Mouse (Mus musculus) lung, embryonic 14.5 days (tissue): ENCODE results near the gene Zswim3. TPM values are rescaled to one million over a fixed set of nuclear protein-coding genes. Genes with fewer than 3 reads are reported as not detected.
A peak's percentile ranks its signal among the peaks of the same experiment; 100 is the strongest.

Experiments used
- ATAC-seq: fragments of 200-750 bp; cut with Nextera tagmentation; 2 replicates; pipeline ENCODE4 v1.8.0; 2017; ENCODE audit warnings: mild to moderate bottlenecking, moderate TSS enrichment, moderate library complexity; ENCODE audit not compliant: insufficient read depth
- DNase-seq: peaks from one replicate; pipeline ENCODE4 v3.0.0-alpha.2; 2015
- H3K27ac ChIP-seq: fragments of 300-500 bp; sonication (generic); 2 replicates; pipeline ENCODE4 v1.5.1; 2014; ENCODE audit warnings: low read depth, mild to moderate bottlenecking, moderate library complexity
- H3K27me3 ChIP-seq: fragments of 300-500 bp; sonication (generic); 2 replicates; pipeline ENCODE4 v1.6.1; 2014; ENCODE audit warnings: low read length, control low read depth; ENCODE audit not compliant: insufficient read depth
- H3K36me3 ChIP-seq: fragments of 300-500 bp; sonication (generic); 2 replicates; pipeline ENCODE4 v1.6.1; 2014; ENCODE audit warnings: control low read depth; ENCODE audit not compliant: insufficient read depth
- H3K4me1 ChIP-seq: fragments of 300-500 bp; sonication (generic); 2 replicates; pipeline ENCODE4 v1.6.1; 2014; ENCODE audit warnings: antibody characterized with exemption, control low read depth; ENCODE audit not compliant: insufficient read depth
- H3K4me2 ChIP-seq: fragments of 300-500 bp; sonication (generic); 2 replicates; pipeline ENCODE4 v1.6.1; 2014; ENCODE audit warnings: mild to moderate bottlenecking
- H3K4me3 ChIP-seq: fragments of 300-500 bp; sonication (generic); 2 replicates; pipeline ENCODE4 v1.5.1; 2014; ENCODE audit warnings: low read depth, low read length
- H3K9ac ChIP-seq: fragments of 300-500 bp; sonication (generic); 2 replicates; pipeline ENCODE4 v1.6.1; 2014
- H3K9me3 ChIP-seq: fragments of 300-500 bp; sonication (generic); 2 replicates; pipeline ENCODE4 v1.6.1; 2016; ENCODE audit warnings: low read depth, low read length, control low read depth
- CTCF ChIP-seq: IDR thresholded peaks from 2 replicates; pipeline ENCODE4 v1.5.1; 2016; ENCODE audit warnings: antibody characterized with exemption, low read depth
- WGBS: fragments of 180-500 bp; shearing (Covaris S2); extraction: QIAGEN DNeasy Blood & Tissue Kit; methylation state at CpG from one replicate; pipeline ENCODE4 v1.1.7; 2014; 5-methylcytosine and 5-hydroxymethylcytosine counted together
- polyA plus RNA-seq: library from polyadenylated mRNA; unstranded; fragments of >200 nt; fragmentation: Nextera tagmentation; extraction: Ambion mirVana; gene quantifications from 2 replicates; pipeline ENCODE4 v1.2.1, GENCODE M21; 2014

Gene Zswim3
- polyA plus RNA-seq, 1 experiment from 2014 or later = 7.0 TPM

DNA sequence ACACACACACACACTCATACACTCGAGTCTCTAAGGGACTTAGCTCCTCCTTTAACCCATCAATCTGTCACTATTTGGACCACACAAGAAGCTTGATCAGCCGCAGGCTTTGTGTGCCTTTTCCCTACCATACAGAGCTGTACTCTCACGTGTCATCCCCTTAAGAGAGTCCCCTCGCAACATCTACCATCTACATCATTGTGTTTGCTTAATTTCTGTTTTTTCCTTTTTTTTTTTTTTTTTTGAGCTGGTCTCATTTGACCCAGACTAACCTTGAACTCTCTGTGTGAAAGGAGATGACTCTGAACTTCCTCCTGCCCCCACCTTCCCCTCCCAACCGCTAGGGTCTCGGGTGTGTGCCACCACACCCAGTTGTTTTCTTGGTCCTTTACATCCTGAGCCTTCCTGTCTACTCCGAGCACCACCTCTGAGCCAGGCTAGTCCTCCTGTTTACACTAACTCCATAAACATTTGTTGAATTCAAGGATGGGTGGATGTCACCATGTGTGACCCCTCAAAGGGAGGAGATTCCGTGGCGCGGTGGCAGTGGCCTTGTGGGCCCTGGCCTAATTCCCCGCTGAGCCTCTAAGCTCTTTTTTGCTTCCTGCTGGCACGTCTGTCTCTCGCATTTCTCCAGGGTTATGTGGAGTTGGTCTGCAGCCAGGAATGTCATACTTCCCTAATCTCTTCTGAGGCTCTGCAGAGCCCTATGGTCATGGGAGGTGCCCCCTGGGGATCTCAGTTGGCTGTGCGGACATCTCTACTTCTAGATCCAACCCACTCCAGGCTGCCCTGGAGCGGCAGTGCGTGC, 62.0 kb downstream of the Zswim3 start:
- H3K27ac ChIP-seq = peak overlapping the region; percentile 86
- peak; percentile 34 for TF ChIP-seq CTCF
- ATAC-seq (peak; percentile 61), DNase-seq (peak; percentile 89)
- H3K4me2 ChIP-seq = no peak overlapping the region
- peaks cover 13% of the 10 kb centered on the region for H3K4me1 ChIP-seq
- 27% methylated on average over 16 of the region's 16 CpGs for WGBS
- H3K36me3 ChIP-seq = no peaks in the 10 kb centered on the region
- peaks cover 5% of the 10 kb centered on the region; the same call in 1 of the 2 replicates for H3K9me3 ChIP-seq
- H3K27me3 ChIP-seq = no peaks in the 10 kb centered on the region
- no peak overlapping the region for H3K4me3 ChIP-seq
- no peak overlapping the region for H3K9ac ChIP-seq

- H3K27ac ChIP-seq = peak overlapping the region; percentile 86
Measured at GRCm38 (mm10) chr2:164867566-164867965, 62.7 kb downstream of the Zswim3 start.

DNA sequence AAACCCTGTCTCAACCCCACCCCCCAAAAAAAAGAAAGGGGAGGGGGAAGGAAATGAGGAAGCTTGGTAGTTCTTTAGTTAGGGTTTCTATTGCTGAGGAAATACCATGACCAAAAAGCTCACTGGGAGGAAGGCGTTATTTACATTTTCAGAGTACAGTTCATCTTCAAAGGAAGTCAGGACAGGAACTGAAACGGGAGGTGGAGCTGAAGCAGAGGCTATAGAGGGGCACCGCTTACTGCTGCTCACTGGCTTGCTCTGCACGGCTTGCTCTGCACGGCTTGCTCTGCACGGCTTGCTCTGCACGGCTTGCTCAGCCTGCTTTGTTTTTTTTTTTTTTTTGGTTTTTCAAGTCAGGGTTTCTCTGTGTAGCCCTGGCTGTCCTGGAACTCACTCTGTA, 63.6 kb downstream of the Zswim3 start:
- Histone ChIP-seq H3K4me1 (peaks cover 5% of the 10 kb centered on the region; the same call in 1 of the 2 replicates), H3K36me3 (no peaks in the 10 kb centered on the region), H3K4me3 (no peak overlapping the region), H3K9me3 (peaks cover 5% of the 10 kb centered on the region; the same call in 1 of the 2 replicates), H3K4me2 (no peak overlapping the region), H3K27me3 (no peaks in the 10 kb centered on the region), H3K27ac (no peak overlapping the region), H3K9ac (no peak overlapping the region)
- DNase-seq (peak; percentile 56), ATAC-seq (no peak)
- TF ChIP-seq CTCF = no peak
- WGBS = 39% methylated on average over 7 of the region's 7 CpGs

More at GRCm38 (mm10) chr2:164867566-164867965, 62.7 kb downstream of the Zswim3 start:
- WGBS = 92% methylated on average over 7 of the region's 7 CpGs
- H3K9ac ChIP-seq = no peak overlapping the region
- no peaks in the 10 kb centered on the region for H3K36me3 ChIP-seq
- H3K4me1 ChIP-seq = peaks cover 9% of the 10 kb centered on the region; the same call in 1 of the 2 replicates
- no peak overlapping the region for H3K4me3 ChIP-seq
- no peak overlapping the region for H3K4me2 ChIP-seq
- no peaks in the 10 kb centered on the region for H3K27me3 ChIP-seq
- no peak for DNase-seq
- no peak for ATAC-seq
- peak; percentile 59 for TF ChIP-seq CTCF
- peaks cover 5% of the 10 kb centered on the region; the same call in 1 of the 2 replicates for H3K9me3 ChIP-seq

Other genes starting within 250 kb of the Zswim3 start
- 280 and 282 TPM in 2 replicates for gene Wfdc2, start 242.7 kb upstream of the Zswim3 start, polyA plus RNA-seq
- not detected in 2 replicates for gene Spint3, start 231.6 kb upstream of the Zswim3 start, polyA plus RNA-seq
- gene Wfdc6a, start 219.7 kb upstream of the Zswim3 start, polyA plus RNA-seq = 0.65 and 0.95 TPM in 2 replicates
- gene Eppin, start 211.5 kb upstream of the Zswim3 start, polyA plus RNA-seq = not detected in 2 replicates
- gene Wfdc6b, start 191.6 kb upstream of the Zswim3 start, polyA plus RNA-seq = not detected in 2 replicates
- gene Wfdc8, start 191.5 kb upstream of the Zswim3 start, polyA plus RNA-seq = not detected in 2 replicates
- gene Wfdc16, start 166.3 kb upstream of the Zswim3 start, polyA plus RNA-seq = not detected in 2 replicates
- not detected in 2 replicates for gene Wfdc10, start 149.1 kb upstream of the Zswim3 start, polyA plus RNA-seq
- gene Wfdc9, start 148.5 kb upstream of the Zswim3 start, polyA plus RNA-seq = not detected in 2 replicates
- gene Wfdc11, start 131.0 kb upstream of the Zswim3 start, polyA plus RNA-seq = not detected in 2 replicates
- gene Wfdc13, start 120.0 kb upstream of the Zswim3 start, polyA plus RNA-seq = not detected in 2 replicates
- not detected in 2 replicates for gene Spint4, start 106.6 kb upstream of the Zswim3 start, polyA plus RNA-seq
- not detected in 2 replicates for gene Spint5, start 89.8 kb upstream of the Zswim3 start, polyA plus RNA-seq
- gene Wfdc3, start 59.2 kb upstream of the Zswim3 start, polyA plus RNA-seq = 1.3 and 1.4 TPM in 2 replicates
- 74.7 and 77.6 TPM in 2 replicates for gene Dnttip1, start 59.1 kb upstream of the Zswim3 start, polyA plus RNA-seq
- 586 and 619 TPM in 2 replicates for gene Ube2c, start 35.2 kb upstream of the Zswim3 start, polyA plus RNA-seq
- gene Tnnc2, start 25.1 kb upstream of the Zswim3 start, polyA plus RNA-seq = not detected in 2 replicates
- 19.1 and 21.3 TPM in 2 replicates for gene Snx21, start 19.3 kb upstream of the Zswim3 start, polyA plus RNA-seq
- gene Acot8, start 216 bp upstream of the Zswim3 start, polyA plus RNA-seq = 16.2 and 17.8 TPM in 2 replicates
- gene Zswim1, start 17.6 kb downstream of the Zswim3 start, polyA plus RNA-seq = 20.8 and 21.1 TPM in 2 replicates
- gene Spata25, start 23.4 kb downstream of the Zswim3 start, polyA plus RNA-seq = not detected in 2 replicates
- 114 and 125 TPM in 2 replicates for gene Ctsa, start 27.8 kb downstream of the Zswim3 start, polyA plus RNA-seq
- gene Neurl2, start 28.4 kb downstream of the Zswim3 start, polyA plus RNA-seq = 6.3 and 6.6 TPM in 2 replicates
- gene Pltp, start 52.6 kb downstream of the Zswim3 start, polyA plus RNA-seq = 122 and 126 TPM in 2 replicates
- gene Pcif1, start 74.2 kb downstream of the Zswim3 start, polyA plus RNA-seq = 76.9 and 83.0 TPM in 2 replicates
- 14.8 and 15.8 TPM in 2 replicates for gene Zfp335, start 106.7 kb downstream of the Zswim3 start, polyA plus RNA-seq
- gene Mmp9, start 135.7 kb downstream of the Zswim3 start, polyA plus RNA-seq = 0.24 and 0.25 TPM in 2 replicates
- gene Slc12a5, start 155.7 kb downstream of the Zswim3 start, polyA plus RNA-seq = 0.57 and 1.6 TPM in 2 replicates
- gene Ncoa5, start 229.8 kb downstream of the Zswim3 start, polyA plus RNA-seq = 72.8 and 81.6 TPM in 2 replicates